ENCODE assay signal across 8 mouse cellular contexts in genomic region chr6:52838691-52839090, GRCm38 (mm10).
DNase-seq lines count a peak whose midpoint lies in the region; ATAC-seq lines count a peak whose summit lies in the region.

No protein-coding gene starts in this region.

- H3K27ac ChIP-seq in liver, embryonic 12.5 days: no peak overlapping the region
- no peak overlapping the region for H3K27ac ChIP-seq in intestine, embryonic 16.5 days (ENCODE audit: low read length)
- no peak overlapping the region for H3K27ac ChIP-seq in midbrain, embryonic 13.5 days

- no peak overlapping the region for H3K4me3 ChIP-seq in liver, embryonic 12.5 days
- H3K4me3 ChIP-seq in intestine, embryonic 16.5 days (ENCODE audit: low read length): no peak overlapping the region
- no peak overlapping the region for H3K4me3 ChIP-seq in midbrain, embryonic 13.5 days (replicated peaks)

- H3K36me3 ChIP-seq in liver, embryonic 12.5 days: no peaks in the 10 kb centered on the region
- no peaks in the 10 kb centered on the region for H3K36me3 ChIP-seq in intestine, embryonic 16.5 days (ENCODE audit: control insufficient read depth, insufficient read depth, low read length)
- no peaks in the 10 kb centered on the region for H3K36me3 ChIP-seq in midbrain, embryonic 13.5 days

- intact Hi-C loops in gastrocnemius, postnatal 36 days (cut with DNase I): loop anchor here (5.0 kb wide), 2 partner anchors 176 to 581 kb away; no protein-coding TSS in a partner anchor
- intact Hi-C loops in left cerebral cortex, postnatal 25 days (cut with DNase I): loop anchor here (2.0 to 10.0 kb wide), 4 partner anchors 116 to 582 kb away; no protein-coding TSS in a partner anchor

- no peaks in the 10 kb centered on the region for H3K4me1 ChIP-seq in liver, embryonic 12.5 days
- H3K4me1 ChIP-seq in intestine, embryonic 16.5 days (ENCODE audit: control insufficient read depth, insufficient read depth, low read length): peaks cover 9% of the 10 kb centered on the region; the same call in 1 of the 2 replicates
- peaks cover 34% of the 10 kb centered on the region for H3K4me1 ChIP-seq in midbrain, embryonic 13.5 days (replicated peaks)

- DNase-seq in liver: peak; percentile 72
- DNase-seq in embryo, embryonic 11.5 days (ENCODE audit: low read depth, low spot score): peak; percentile 84
- DNase-seq in gastrocnemius, postnatal 36 days: peak; percentile 81 to 82
- DNase-seq in left cerebral cortex, postnatal 25 days (ENCODE audit: low spot score in 2 of 2): peak; percentile 87 to 90
- DNase-seq in spleen, adult 12 weeks (ENCODE audit: low spot score): peak; percentile 23

- no peak overlapping the region for H3K9ac ChIP-seq in liver, embryonic 12.5 days
- no peak overlapping the region for H3K9ac ChIP-seq in intestine, embryonic 16.5 days (ENCODE audit: low read depth, low read length)
- no peak overlapping the region for H3K9ac ChIP-seq in midbrain, embryonic 13.5 days (replicated peaks)

- H3K27me3 ChIP-seq in liver, embryonic 12.5 days (replicated peaks): no peaks in the 10 kb centered on the region
- H3K27me3 ChIP-seq in intestine, embryonic 16.5 days (replicated peaks; ENCODE audit: control insufficient read depth, insufficient read depth, low read length): no peaks in the 10 kb centered on the region
- 0 out of 2 replicates have a peak, but pooled peaks cover 2% of the 10 kb centered on the region for H3K27me3 ChIP-seq in midbrain, embryonic 13.5 days

- no peaks in the 10 kb centered on the region for H3K9me3 ChIP-seq in liver, embryonic 12.5 days (replicated peaks)
- no peaks in the 10 kb centered on the region for H3K9me3 ChIP-seq in intestine, embryonic 16.5 days (ENCODE audit: control insufficient read depth, low read length)
- no peaks in the 10 kb centered on the region for H3K9me3 ChIP-seq in midbrain, embryonic 13.5 days

- no peak overlapping the region for H3K4me2 ChIP-seq in liver, embryonic 12.5 days
- H3K4me2 ChIP-seq in intestine, embryonic 16.5 days (ENCODE audit: low read depth, low read length): no peak overlapping the region; the same call in 1 of the 2 replicates
- H3K4me2 ChIP-seq in midbrain, embryonic 13.5 days (replicated peaks): no peak overlapping the region

- WGBS in liver, embryonic 12.5 days (ENCODE audit: insufficient replicate concordance): 7% methylated on average over 8 of the region's 8 CpGs
- 6% methylated on average over 8 of the region's 8 CpGs for WGBS in intestine, embryonic 16.5 days
- WGBS in midbrain, embryonic 13.5 days: 3% methylated on average over 8 of the region's 8 CpGs

- no peak for ATAC-seq in liver, embryonic 12.5 days
- peak; percentile 59; the same call in 1 of the 2 replicates for ATAC-seq in intestine, embryonic 16.5 days
- ATAC-seq in midbrain, embryonic 13.5 days: peak; percentile 75

Comparison
In these comparisons a context has a peak if more than half of its experiments do, and no peak if none do; other contexts are left out.
1. DNase-seq: peak in every context shown above with its lines; median percentile 88 in left cerebral cortex, postnatal 25 days; 84 in embryo, embryonic 11.5 days; 82 in gastrocnemius, postnatal 36 days; 72 in liver; 23 in spleen, adult 12 weeks.